In the genomic region with DNA sequence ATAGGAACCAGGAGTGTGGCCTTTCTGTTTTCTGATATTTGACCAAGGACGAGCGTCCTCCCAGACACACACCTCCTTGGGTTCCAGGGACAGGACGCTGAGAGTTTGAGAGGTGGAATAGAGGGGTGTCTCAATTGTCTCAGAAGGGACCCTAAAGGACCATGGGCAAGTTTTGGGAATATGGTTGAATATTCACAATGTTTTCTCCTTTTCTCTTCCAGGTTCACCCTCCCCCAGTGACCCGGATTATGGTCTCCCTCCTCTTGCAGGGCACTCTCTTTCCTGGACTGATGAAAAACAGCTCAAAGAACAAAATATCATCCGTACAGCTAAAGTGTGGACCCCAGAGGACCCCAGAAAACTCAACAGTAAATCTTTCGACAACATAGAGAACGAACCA, we compare ENCODE assay signal across 27 mouse cellular contexts. TPM values are rescaled to one million over a fixed set of nuclear protein-coding genes. Genes with fewer than 3 reads are reported as not detected.
DNase-seq lines count a peak whose midpoint lies in the region; ATAC-seq and TF ChIP-seq lines count a peak whose summit lies in the region.
"Had no signal": no experiment of that assay in that cellular context is flagged by ENCODE, and none has a peak within 500 bp of the region (broad histone marks: within the 10 kb centered on the region; RNA-seq: fewer than 3 reads in every experiment).

No protein-coding gene starts in this region.

- H3K4me1 ChIP-seq in forebrain, embryonic 13.5 days = peaks cover 30% of the 10 kb centered on the region
- peaks cover 27% of the 10 kb centered on the region for H3K4me1 ChIP-seq in forebrain, embryonic 15.5 days
- H3K4me1 ChIP-seq in midbrain, embryonic 13.5 days (replicated peaks) = peaks cover 34% of the 10 kb centered on the region
- no peaks in the 10 kb centered on the region for H3K4me1 ChIP-seq in midbrain, postnatal 0 days (ENCODE audit: insufficient read depth, low read length)

- ATAC-seq in forebrain, embryonic 13.5 days = no peak
- ATAC-seq in forebrain, embryonic 15.5 days (replicated peaks) = no peak
- ATAC-seq in midbrain, embryonic 13.5 days = no peak
- ATAC-seq in midbrain, postnatal 0 days (ENCODE audit: low FRiP score) = no peak

- H3K9ac ChIP-seq in forebrain, embryonic 13.5 days = no peak overlapping the region
- no peak overlapping the region for H3K9ac ChIP-seq in forebrain, embryonic 15.5 days (replicated peaks)
- no peak overlapping the region for H3K9ac ChIP-seq in midbrain, embryonic 13.5 days (replicated peaks)
- H3K9ac ChIP-seq in midbrain, postnatal 0 days (replicated peaks; ENCODE audit: low read length, poor library complexity, severe bottlenecking) = no peak overlapping the region
- H3K9ac ChIP-seq: embryonic facial prominence, embryonic 13.5 days; forebrain, postnatal 0 days had no signal

- no peak overlapping the region for H3K4me2 ChIP-seq in forebrain, embryonic 13.5 days
- H3K4me2 ChIP-seq in forebrain, embryonic 15.5 days (replicated peaks) = no peak overlapping the region
- no peak overlapping the region for H3K4me2 ChIP-seq in midbrain, embryonic 13.5 days (replicated peaks)
- H3K4me2 ChIP-seq in midbrain, postnatal 0 days (ENCODE audit: low read depth, low read length, poor library complexity, severe bottlenecking) = no peak overlapping the region

- WGBS in forebrain, embryonic 13.5 days = 4% methylated on average over 7 of the region's 7 CpGs
- 4% methylated on average over 7 of the region's 7 CpGs for WGBS in forebrain, embryonic 15.5 days
- 8% methylated on average over 7 of the region's 7 CpGs for WGBS in midbrain, embryonic 13.5 days
- 3% methylated on average over 7 of the region's 7 CpGs for whole genome bisulfite sequencing in midbrain, postnatal 0 days

- no peak overlapping the region for H3K27ac ChIP-seq in forebrain, embryonic 13.5 days
- no peak overlapping the region for H3K27ac ChIP-seq in forebrain, embryonic 15.5 days (replicated peaks)
- no peak overlapping the region for H3K27ac ChIP-seq in midbrain, embryonic 13.5 days
- H3K27ac ChIP-seq in midbrain, postnatal 0 days (ENCODE audit: low read depth, low read length) = no peak overlapping the region
- H3K27ac ChIP-seq: embryonic facial prominence, embryonic 13.5 days; gastrocnemius, adult 2 months; heart, embryonic 10.5 days had no signal

- peaks cover 99% of the 10 kb centered on the region for H3K27me3 ChIP-seq in forebrain, embryonic 13.5 days
- H3K27me3 ChIP-seq in forebrain, embryonic 15.5 days = peaks cover 95% of the 10 kb centered on the region
- H3K27me3 ChIP-seq in midbrain, embryonic 13.5 days = peaks cover 99% of the 10 kb centered on the region
- H3K27me3 ChIP-seq in midbrain, postnatal 0 days (ENCODE audit: insufficient read depth, low read length) = peaks cover 94% of the 10 kb centered on the region
- H3K27me3 ChIP-seq: CH12.LX had no signal

- H3K4me3 ChIP-seq in forebrain, embryonic 13.5 days = peak overlapping the region; percentile 39; the same call in 1 of the 2 replicates
- no peak overlapping the region for H3K4me3 ChIP-seq in forebrain, embryonic 15.5 days
- H3K4me3 ChIP-seq in midbrain, embryonic 13.5 days (replicated peaks) = peak overlapping the region; percentile 40; the same call in 1 of the 2 replicates
- H3K4me3 ChIP-seq in midbrain, postnatal 0 days (ENCODE audit: low read depth, low read length) = no peak overlapping the region; the same call in 1 of the 2 replicates
- H3K4me3 ChIP-seq: gastrocnemius, adult 2 months had no signal

- no peaks in the 10 kb centered on the region for H3K36me3 ChIP-seq in forebrain, embryonic 13.5 days (ENCODE audit: poor library complexity, severe bottlenecking)
- H3K36me3 ChIP-seq in forebrain, embryonic 15.5 days = no peaks in the 10 kb centered on the region
- no peaks in the 10 kb centered on the region for H3K36me3 ChIP-seq in midbrain, embryonic 13.5 days
- H3K36me3 ChIP-seq in midbrain, postnatal 0 days (ENCODE audit: insufficient read depth, low read length) = no peaks in the 10 kb centered on the region
- H3K36me3 ChIP-seq: embryonic facial prominence, embryonic 13.5 days; heart, embryonic 10.5 days had no signal

- no peak for TF ChIP-seq CTCF in midbrain, postnatal 0 days (IDR thresholded peaks at IDR 0.05)

- no peaks in the 10 kb centered on the region for H3K9me3 ChIP-seq in forebrain, embryonic 13.5 days (replicated peaks)
- H3K9me3 ChIP-seq in forebrain, embryonic 15.5 days = no peaks in the 10 kb centered on the region
- H3K9me3 ChIP-seq in midbrain, embryonic 13.5 days = no peaks in the 10 kb centered on the region
- H3K9me3 ChIP-seq in midbrain, postnatal 0 days (ENCODE audit: low read length) = no peaks in the 10 kb centered on the region
- H3K9me3 ChIP-seq: embryonic facial prominence, embryonic 13.5 days; heart, embryonic 10.5 days had no signal

- DNase-seq in midbrain, postnatal 0 days (ENCODE audit: low spot score) = no peak
- peak; percentile 27 for DNase-seq in neural tube, embryonic 10.5 days (ENCODE audit: extremely low spot score, low spot score)
- DNase-seq in thymus, postnatal 14 days = no peak
- DNase-seq in frontal cortex, adult 2 months (ENCODE audit: extremely low spot score in 1 of 2, low spot score in 1 of 2) = no peak
- DNase-seq in kidney, adult 11 months = no peak
- DNase-seq: cerebellum, adult 2 months; cerebellum, postnatal 36 days; forebrain, postnatal 0 days; gastrocnemius, adult 2 months; heart, postnatal 14 days; kidney, adult 9 months; kidney, postnatal 25 days; lung, adult 18-20 months; lung, postnatal 14 days; right cerebral cortex, postnatal 4 days; thymus, adult 18-20 months had no signal

RNA-seq across cellular contexts. Expression of a gene that starts 1.3 kb away (rescaled TPM):
- 0.24 and 0.36 TPM in 2 replicates for polyA plus RNA-seq in forebrain, embryonic 13.5 days (2015; fragmentation: Nextera tagmentation; extraction: Ambion mirVana)
- polyA plus RNA-seq in forebrain, embryonic 15.5 days (2015; fragmentation: Nextera tagmentation; extraction: Ambion mirVana) = 0.11 TPM in 1 of 2 replicates, not detected in the other
- polyA plus RNA-seq in midbrain, embryonic 13.5 days (2015; fragmentation: Nextera tagmentation; extraction: Ambion mirVana) = 0.70 and 0.71 TPM in 2 replicates
- 3.0 TPM in 1 of 2 replicates, not detected in the other for total RNA-seq in midbrain, postnatal 0 days (2014; rRNA removed)
- polyA plus RNA-seq in midbrain, postnatal 0 days (2015; fragmentation: Nextera tagmentation; extraction: Ambion mirVana) = not detected in 2 replicates
- polyA plus RNA-seq in frontal cortex, adult 2 months (2012; rRNA removed) = not detected in 2 replicates
- total RNA-seq: CH12.LX; forebrain, postnatal 0 days; gastrocnemius, adult 2 months; heart, postnatal 14 days; layer of hippocampus, adult 8-10 months; left cerebral cortex, postnatal 36 days; megakaryocyte, adult 5-6 weeks had no signal
- polyA plus RNA-seq: embryonic facial prominence, embryonic 13.5 days; forebrain, postnatal 0 days; gonadal fat pad, adult 2 months; heart, embryonic 10.5 days; liver, embryonic 11.5 days had no signal

Comparison
In these comparisons a context has a peak if more than half of its experiments do, and no peak if none do; other contexts are left out.
1. H3K4me3 ChIP-seq: peak in forebrain, embryonic 13.5 days (single experiment) and midbrain, embryonic 13.5 days (single experiment); none in forebrain, embryonic 15.5 days (single experiment) and midbrain, postnatal 0 days (single experiment).